Mouse (Mus musculus): ENCODE results near the gene Gna11. TPM values are rescaled to one million over a fixed set of nuclear protein-coding genes. Genes with fewer than 3 reads are reported as not detected.

Gene Gna11
- polyA plus RNA-seq, 1 experiment from 2014 or later = 82.9 TPM

GRCm38 (mm10) chr10:81574081-81575056 is 29.4 kb upstream of the Gna11 start, which contains the start of gene Tle2:
Tle2 (plus strand) TSS chr10:81574561.
- 18% methylated on average over 10 of the region's 10 CpGs for WGBS
- H3K27me3 ChIP-seq = peaks cover 56% of the 10 kb centered on the region

GRCm38 (mm10) chr10:81572975-81573374 is 28.0 kb upstream of the Gna11 start:
- Histone ChIP-seq H3K36me3 (0 out of 2 replicates have a peak, but pooled peaks cover 6% of the 10 kb centered on the region), H3K9ac (replicated peaks) (no peak overlapping the region), H3K27ac (no peak overlapping the region), H3K4me3 (replicated peaks) (peak overlapping the region; percentile 0; the same call in 1 of the 2 replicates), H3K4me1 (replicated peaks) (peaks cover 77% of the 10 kb centered on the region), H3K27me3 (peaks cover 44% of the 10 kb centered on the region), H3K4me2 (peak overlapping the region; percentile 61; the same call in 1 of the 2 replicates), H3K9me3 (no peaks in the 10 kb centered on the region; the same call in 1 of the 2 replicates)
- no peak for ATAC-seq (ENCODE audit: insufficient number of reproducible peaks, insufficient read depth, low FRiP score, low TSS enrichment, low read depth)
- 13% methylated on average over 9 of the region's 9 CpGs for WGBS

More at GRCm38 (mm10) chr10:81574081-81575056, 29.4 kb upstream of the Gna11 start, which contains the start of gene Tle2:
- no peaks in the 10 kb centered on the region; the same call in 1 of the 2 replicates for H3K9me3 ChIP-seq
- peaks cover 63% of the 10 kb centered on the region for H3K4me1 ChIP-seq (replicated peaks)
- H3K4me2 ChIP-seq = peak within 1 kb of the TSS; percentile 75
- H3K36me3 ChIP-seq = 0 out of 2 replicates have a peak, but pooled peaks cover 6% of the 10 kb centered on the region
- peak within 1 kb of the TSS; percentile 67 for H3K27ac ChIP-seq
- H3K9ac ChIP-seq (replicated peaks) = peak within 1 kb of the TSS; percentile 82
- H3K4me3 ChIP-seq (replicated peaks) = peak within 1 kb of the TSS; percentile 62
- no peak for ATAC-seq (ENCODE audit: insufficient number of reproducible peaks, insufficient read depth, low FRiP score, low TSS enrichment, low read depth)

GRCm38 (mm10) chr10:81572133-81572671 is 27.2 kb upstream of the Gna11 start:
- peak overlapping the region; percentile 25 for H3K4me3 ChIP-seq (replicated peaks)
- H3K9ac ChIP-seq (replicated peaks) = 0 out of 2 replicates have a peak overlapping the region, but pooled peaks have one; percentile 37
- WGBS = 3% methylated on average over 9 of the region's 9 CpGs
- H3K27me3 ChIP-seq = peaks cover 41% of the 10 kb centered on the region
- peaks cover 85% of the 10 kb centered on the region for H3K4me1 ChIP-seq (replicated peaks)
- peak overlapping the region; percentile 87 for H3K27ac ChIP-seq
- H3K36me3 ChIP-seq = peaks cover 3% of the 10 kb centered on the region; the same call in 1 of the 2 replicates
- ATAC-seq (ENCODE audit: insufficient number of reproducible peaks, insufficient read depth, low FRiP score, low TSS enrichment, low read depth) = no peak
- H3K9me3 ChIP-seq = no peaks in the 10 kb centered on the region
- H3K4me2 ChIP-seq = peak overlapping the region; percentile 61

- H3K27me3 ChIP-seq = peaks cover 35% of the 10 kb centered on the region
- peaks cover 81% of the 10 kb centered on the region for H3K4me1 ChIP-seq (replicated peaks)
- H3K9me3 ChIP-seq = no peaks in the 10 kb centered on the region
- H3K9ac ChIP-seq (replicated peaks) = no peak overlapping the region; the same call in 1 of the 2 replicates
- peak overlapping the region; percentile 61 for H3K4me2 ChIP-seq
- H3K27ac ChIP-seq = peak overlapping the region; percentile 93
- peaks cover 11% of the 10 kb centered on the region for H3K36me3 ChIP-seq
- WGBS = 1% methylated on average over 18 of the region's 18 CpGs
- peak; percentile 90 for ATAC-seq (ENCODE audit: insufficient number of reproducible peaks, insufficient read depth, low FRiP score, low TSS enrichment, low read depth)
- H3K4me3 ChIP-seq (replicated peaks) = peak overlapping the region; percentile 36
Measured at GRCm38 (mm10) chr10:81571501-81571876, 26.5 kb upstream of the Gna11 start.

GRCm38 (mm10) chr10:81570831-81571500 is 26.0 kb upstream of the Gna11 start:
- peak overlapping the region; percentile 36 for H3K4me3 ChIP-seq (replicated peaks)
- H3K4me1 ChIP-seq (replicated peaks) = peaks cover 76% of the 10 kb centered on the region
- ATAC-seq (ENCODE audit: insufficient number of reproducible peaks, insufficient read depth, low FRiP score, low TSS enrichment, low read depth) = peak; percentile 29
- peak overlapping the region; percentile 61 for H3K4me2 ChIP-seq
- peaks cover 30% of the 10 kb centered on the region for H3K27me3 ChIP-seq
- no peaks in the 10 kb centered on the region for H3K9me3 ChIP-seq
- under 1% methylated on average over 34 of the region's 34 CpGs for WGBS
- H3K36me3 ChIP-seq = peaks cover 16% of the 10 kb centered on the region
- H3K27ac ChIP-seq = peak overlapping the region; percentile 93
- H3K9ac ChIP-seq (replicated peaks) = peak overlapping the region; percentile 37; the same call in 1 of the 2 replicates

- Histone ChIP-seq H3K9ac (replicated peaks) (peak overlapping the region; percentile 37; the same call in 1 of the 2 replicates), H3K27me3 (peaks cover 29% of the 10 kb centered on the region), H3K36me3 (peaks cover 22% of the 10 kb centered on the region), H3K27ac (peak overlapping the region; percentile 93), H3K4me2 (peak overlapping the region; percentile 61), H3K4me1 (replicated peaks) (peaks cover 76% of the 10 kb centered on the region), H3K4me3 (replicated peaks) (peak overlapping the region; percentile 36), H3K9me3 (no peaks in the 10 kb centered on the region)
- WGBS = 1% methylated on average over 9 of the region's 11 CpGs
- peak; percentile 5; the same call in 1 of the 2 replicates for ATAC-seq (ENCODE audit: insufficient number of reproducible peaks, insufficient read depth, low FRiP score, low TSS enrichment, low read depth)
Measured at GRCm38 (mm10) chr10:81570238-81570800, 25.3 kb upstream of the Gna11 start.

GRCm38 (mm10) chr10:81569507-81570237 is 24.7 kb upstream of the Gna11 start:
- Histone ChIP-seq H3K27me3 (peaks cover 32% of the 10 kb centered on the region), H3K9ac (replicated peaks) (no peak overlapping the region), H3K9me3 (no peaks in the 10 kb centered on the region), H3K27ac (peak overlapping the region; percentile 93), H3K4me1 (replicated peaks) (peaks cover 80% of the 10 kb centered on the region), H3K4me3 (replicated peaks) (no peak overlapping the region), H3K36me3 (peaks cover 29% of the 10 kb centered on the region), H3K4me2 (peak overlapping the region; percentile 61; the same call in 1 of the 2 replicates)
- 40% methylated on average over 9 of the region's 9 CpGs for WGBS
- no peak for ATAC-seq (ENCODE audit: insufficient number of reproducible peaks, insufficient read depth, low FRiP score, low TSS enrichment, low read depth)

GRCm38 (mm10) chr10:81568381-81569191 is 23.6 kb upstream of the Gna11 start:
- peaks cover 22% of the 10 kb centered on the region for H3K27me3 ChIP-seq
- H3K4me2 ChIP-seq = peak overlapping the region; percentile 44
- no peaks in the 10 kb centered on the region for H3K9me3 ChIP-seq
- H3K4me1 ChIP-seq (replicated peaks) = peaks cover 80% of the 10 kb centered on the region
- 6% methylated on average over 16 of the region's 16 CpGs for WGBS
- ATAC-seq (ENCODE audit: insufficient number of reproducible peaks, insufficient read depth, low FRiP score, low TSS enrichment, low read depth) = no peak
- peaks cover 38% of the 10 kb centered on the region for H3K36me3 ChIP-seq
- H3K27ac ChIP-seq = peak overlapping the region; percentile 93
- H3K9ac ChIP-seq (replicated peaks) = peak overlapping the region; percentile 45; the same call in 1 of the 2 replicates
- peak overlapping the region; percentile 6; the same call in 1 of the 2 replicates for H3K4me3 ChIP-seq (replicated peaks)
